Mouse (Mus musculus) forebrain, embryonic 14.5 days (tissue): ENCODE results near the gene Abhd2. TPM values are rescaled to one million over a fixed set of nuclear protein-coding genes. Genes with fewer than 3 reads are reported as not detected.

Source experiments
- ATAC-seq: fragments of 200-750 bp; cut with Nextera tagmentation; 2 replicates; pipeline ENCODE4 v1.8.0; 2017; ENCODE audit warnings: mild to moderate bottlenecking, moderate library complexity
- DNase-seq: peaks from one replicate; pipeline ENCODE4 v3.0.0-alpha.2; 2015; ENCODE audit warnings: low spot score
- H3K27ac ChIP-seq: fragments of 300-500 bp; sonication (generic); 2 replicates; pipeline ENCODE4 v1.5.1; 2014; ENCODE audit warnings: low read depth, mild to moderate bottlenecking, control low read depth, low read length, moderate library complexity
- H3K27me3 ChIP-seq: fragments of 300-500 bp; sonication (generic); replicated peaks from 2 replicates; pipeline ENCODE4 v1.6.1; 2014; ENCODE audit warnings: low read length, control low read depth, mixed read lengths; ENCODE audit not compliant: control insufficient read depth, insufficient read depth
- H3K36me3 ChIP-seq: fragments of 300-500 bp; sonication (generic); 2 replicates; pipeline ENCODE4 v1.6.1; 2014; ENCODE audit warnings: low read length, control low read depth; ENCODE audit not compliant: control insufficient read depth, insufficient read depth
- H3K4me1 ChIP-seq: fragments of 300-500 bp; sonication (generic); 2 replicates; pipeline ENCODE4 v1.6.1; 2014; ENCODE audit warnings: antibody characterized with exemption, low read length, control low read depth; ENCODE audit not compliant: control insufficient read depth, insufficient read depth
- H3K4me2 ChIP-seq: fragments of 300-500 bp; sonication (generic); 2 replicates; pipeline ENCODE4 v1.6.1; 2014; ENCODE audit warnings: mild to moderate bottlenecking, control low read depth, low read length
- H3K4me3 ChIP-seq: fragments of 300-500 bp; sonication (generic); 2 replicates; pipeline ENCODE4 v1.5.1; 2014; ENCODE audit warnings: low read depth, low read length, control low read depth
- H3K9ac ChIP-seq: fragments of 300-500 bp; sonication (generic); 2 replicates; pipeline ENCODE4 v1.6.1; 2014; ENCODE audit warnings: mild to moderate bottlenecking, low read length, control low read depth, moderate library complexity
- H3K9me3 ChIP-seq: fragments of 300-500 bp; sonication (generic); replicated peaks from 2 replicates; pipeline ENCODE4 v1.6.1; 2016; ENCODE audit warnings: low read length, control low read depth, mixed read lengths; ENCODE audit not compliant: control insufficient read depth
- WGBS: fragments of 180-500 bp; shearing (Covaris S2); extraction: QIAGEN DNeasy Blood & Tissue Kit; methylation state at CpG from one replicate; pipeline ENCODE4 v1.1.7; 2014; 5-methylcytosine and 5-hydroxymethylcytosine counted together
- polyA plus RNA-seq: library from polyadenylated mRNA; unstranded; fragments of >200 nt; fragmentation: Nextera tagmentation; extraction: Ambion mirVana; gene quantifications from 2 replicates; pipeline ENCODE4 v1.2.1, GENCODE M21; 2014

The Abhd2 gene
- polyA plus RNA-seq, 1 experiment from 2014 or later, result 22.3 TPM

GRCm38 (mm10) chr7:79255752-79256151 is 17.2 kb upstream of the Abhd2 start:
- no peaks in the 10 kb centered on the region for H3K4me1 ChIP-seq
- no peak overlapping the region for H3K27ac ChIP-seq
- H3K4me2 ChIP-seq, result no peak overlapping the region
- no peak for DNase-seq
- no peak overlapping the region for H3K9ac ChIP-seq
- no peak for ATAC-seq
- no peaks in the 10 kb centered on the region for H3K36me3 ChIP-seq
- 86% methylated on average over 10 of the region's 10 CpGs for whole genome bisulfite sequencing
- H3K4me3 ChIP-seq, result no peak overlapping the region
- H3K27me3 ChIP-seq, result no peaks in the 10 kb centered on the region
- H3K9me3 ChIP-seq, result 0 out of 2 replicates have a peak, but pooled peaks cover under 1% of the 10 kb centered on the region

- DNase-seq (no peak), ATAC-seq (no peak)
- Histone ChIP-seq H3K4me1 (no peaks in the 10 kb centered on the region), H3K9me3 (0 out of 2 replicates have a peak, but pooled peaks cover 4% of the 10 kb centered on the region), H3K27ac (no peak overlapping the region), H3K4me2 (no peak overlapping the region), H3K36me3 (no peaks in the 10 kb centered on the region), H3K9ac (no peak overlapping the region), H3K27me3 (no peaks in the 10 kb centered on the region), H3K4me3 (no peak overlapping the region)
- 93% methylated on average over 4 of the region's 4 CpGs for WGBS
Observed at GRCm38 (mm10) chr7:79256716-79257115, 16.3 kb upstream of the Abhd2 start.

- H3K36me3 ChIP-seq, result no peaks in the 10 kb centered on the region
- 0 out of 2 replicates have a peak, but pooled peaks cover 4% of the 10 kb centered on the region for H3K9me3 ChIP-seq
- no peak overlapping the region for H3K4me3 ChIP-seq
- no peak overlapping the region for H3K27ac ChIP-seq
- 88% methylated on average over 10 of the region's 10 CpGs for WGBS
- H3K4me2 ChIP-seq, result no peak overlapping the region
- no peak for ATAC-seq
- DNase-seq, result no peak
- no peaks in the 10 kb centered on the region for H3K4me1 ChIP-seq
- no peak overlapping the region for H3K9ac ChIP-seq
- H3K27me3 ChIP-seq, result no peaks in the 10 kb centered on the region
Observed at GRCm38 (mm10) chr7:79258981-79259542, 13.9 kb upstream of the Abhd2 start.

- ATAC-seq, result no peak
Observed at GRCm38 (mm10) chr7:79262478-79262877, 10.5 kb upstream of the Abhd2 start.

GRCm38 (mm10) chr7:79263776-79264175 is 9.2 kb upstream of the Abhd2 start:
- Histone ChIP-seq H3K4me2 (no peak overlapping the region), H3K36me3 (no peaks in the 10 kb centered on the region), H3K9ac (no peak overlapping the region), H3K27me3 (no peaks in the 10 kb centered on the region), H3K9me3 (0 out of 2 replicates have a peak, but pooled peaks cover 4% of the 10 kb centered on the region), H3K27ac (no peak overlapping the region), H3K4me1 (no peaks in the 10 kb centered on the region), H3K4me3 (no peak overlapping the region)
- DNase-seq, result no peak
- 89% methylated on average over 3 of the region's 3 CpGs for WGBS
- no peak for ATAC-seq

More at GRCm38 (mm10) chr7:79262478-79262877, 10.5 kb upstream of the Abhd2 start:
- 84% methylated on average over 8 of the region's 8 CpGs for WGBS
- no peaks in the 10 kb centered on the region for H3K4me1 ChIP-seq
- 0 out of 2 replicates have a peak, but pooled peaks cover 4% of the 10 kb centered on the region for H3K9me3 ChIP-seq
- no peak for DNase-seq
- H3K9ac ChIP-seq, result no peak overlapping the region
- no peak overlapping the region for H3K4me2 ChIP-seq
- H3K4me3 ChIP-seq, result no peak overlapping the region
- H3K36me3 ChIP-seq, result no peaks in the 10 kb centered on the region
- H3K27me3 ChIP-seq, result no peaks in the 10 kb centered on the region
- no peak overlapping the region for H3K27ac ChIP-seq

GRCm38 (mm10) chr7:79266228-79266627 is 6.8 kb upstream of the Abhd2 start:
- Histone ChIP-seq H3K9ac (no peak overlapping the region), H3K27ac (no peak overlapping the region), H3K9me3 (no peaks in the 10 kb centered on the region), H3K4me1 (no peaks in the 10 kb centered on the region), H3K36me3 (no peaks in the 10 kb centered on the region), H3K27me3 (no peaks in the 10 kb centered on the region), H3K4me3 (no peak overlapping the region), H3K4me2 (no peak overlapping the region)
- WGBS, result 60% methylated on average over 4 of the region's 4 CpGs
- no peak for ATAC-seq
- DNase-seq, result no peak

- DNase-seq (no peak), ATAC-seq (no peak)
- Histone ChIP-seq H3K36me3 (no peaks in the 10 kb centered on the region), H3K4me2 (no peak overlapping the region), H3K9ac (no peak overlapping the region), H3K4me1 (peaks cover 3% of the 10 kb centered on the region; the same call in 1 of the 2 replicates), H3K4me3 (no peak overlapping the region), H3K27me3 (no peaks in the 10 kb centered on the region), H3K9me3 (no peaks in the 10 kb centered on the region), H3K27ac (no peak overlapping the region)
- 47% methylated on average over 7 of the region's 7 CpGs for WGBS
Observed at GRCm38 (mm10) chr7:79267690-79268388, 5.2 kb upstream of the Abhd2 start.

GRCm38 (mm10) chr7:79268897-79269296 is 4.1 kb upstream of the Abhd2 start:
- H3K27me3 ChIP-seq, result no peaks in the 10 kb centered on the region
- ATAC-seq (no peak), DNase-seq (no peak)
- no peak overlapping the region for H3K9ac ChIP-seq
- H3K4me1 ChIP-seq, result peaks cover 4% of the 10 kb centered on the region; the same call in 1 of the 2 replicates
- WGBS, result 90% methylated on average over 8 of the region's 8 CpGs
- no peak overlapping the region for H3K27ac ChIP-seq
- H3K4me3 ChIP-seq, result no peak overlapping the region
- H3K36me3 ChIP-seq, result no peaks in the 10 kb centered on the region
- no peaks in the 10 kb centered on the region for H3K9me3 ChIP-seq
- no peak overlapping the region for H3K4me2 ChIP-seq

GRCm38 (mm10) chr7:79269411-79269810 is 3.6 kb upstream of the Abhd2 start:
- Histone ChIP-seq H3K27ac (no peak overlapping the region), H3K9me3 (no peaks in the 10 kb centered on the region), H3K4me1 (peaks cover 10% of the 10 kb centered on the region), H3K27me3 (no peaks in the 10 kb centered on the region), H3K36me3 (no peaks in the 10 kb centered on the region), H3K4me3 (no peak overlapping the region), H3K9ac (no peak overlapping the region), H3K4me2 (no peak overlapping the region)
- WGBS, result 48% methylated on average over 8 of the region's 8 CpGs
- DNase-seq, result no peak
- no peak for ATAC-seq
